Mouse (Mus musculus): ENCODE results near the gene Ivl.

Gene Ivl

GRCm38 (mm10) chr3:92573449-92574041 lies at the start of gene Ivl:
Gene Ivl (minus strand): TSS chr3:92573735.
- in situ Hi-C loops (cut with MboI; ENCODE audit: low pct_unique_long_range_greater_than_20kb in 1 of 2, low sequenced_read_pairs in 2 of 2, unreplicated experiment in 1 of 2) = no loop called here

- in situ Hi-C loops (cut with MboI; ENCODE audit: low pct_unique_long_range_greater_than_20kb in 1 of 2, low sequenced_read_pairs in 2 of 2, unreplicated experiment in 1 of 2) = no loop called here
Observed at GRCm38 (mm10) chr3:92621560-92621959, 48.0 kb upstream of the Ivl start, which contains the start of gene Lce6a. Gene Lce6a (minus strand): TSS chr3:92621660.

GRCm38 (mm10) chr3:92609804-92610203 lies 36.3 kb upstream of the Ivl start:
- in situ Hi-C loops (cut with MboI; ENCODE audit: low pct_unique_long_range_greater_than_20kb in 1 of 2, low sequenced_read_pairs in 2 of 2, unreplicated experiment in 1 of 2) = no loop called here

GRCm38 (mm10) chr3:92607392-92607791 lies 33.9 kb upstream of the Ivl start, which contains the start of gene 2210017I01Rik:
Gene 2210017I01Rik (minus strand): TSS chr3:92607492.
- in situ Hi-C loops (cut with MboI; ENCODE audit: low pct_unique_long_range_greater_than_20kb in 1 of 2, low sequenced_read_pairs in 2 of 2, unreplicated experiment in 1 of 2) = no loop called here

GRCm38 (mm10) chr3:92602169-92602568 lies 28.6 kb upstream of the Ivl start:
- in situ Hi-C loops (cut with MboI; ENCODE audit: low pct_unique_long_range_greater_than_20kb in 1 of 2, low sequenced_read_pairs in 2 of 2, unreplicated experiment in 1 of 2) = no loop called here

- in situ Hi-C loops (cut with MboI; ENCODE audit: low pct_unique_long_range_greater_than_20kb in 1 of 2, low sequenced_read_pairs in 2 of 2, unreplicated experiment in 1 of 2) = no loop called here
Observed at GRCm38 (mm10) chr3:92600456-92600855, 26.9 kb upstream of the Ivl start.

- in situ Hi-C loops (cut with MboI; ENCODE audit: low pct_unique_long_range_greater_than_20kb in 1 of 2, low sequenced_read_pairs in 2 of 2, unreplicated experiment in 1 of 2) = no loop called here
Observed at GRCm38 (mm10) chr3:92599973-92600372, 26.4 kb upstream of the Ivl start.

GRCm38 (mm10) chr3:92598429-92598828 lies 24.9 kb upstream of the Ivl start:
- in situ Hi-C loops (cut with MboI; ENCODE audit: low pct_unique_long_range_greater_than_20kb in 1 of 2, low sequenced_read_pairs in 2 of 2, unreplicated experiment in 1 of 2) = no loop called here

- in situ Hi-C loops (cut with MboI; ENCODE audit: low pct_unique_long_range_greater_than_20kb in 1 of 2, low sequenced_read_pairs in 2 of 2, unreplicated experiment in 1 of 2) = no loop called here
Observed at GRCm38 (mm10) chr3:92588858-92589257, 15.3 kb upstream of the Ivl start, which contains the start of gene Smcp. Gene Smcp (minus strand): TSS chr3:92588997.

GRCm38 (mm10) chr3:92587190-92587589 lies 13.7 kb upstream of the Ivl start:
- in situ Hi-C loops (cut with MboI; ENCODE audit: low pct_unique_long_range_greater_than_20kb in 1 of 2, low sequenced_read_pairs in 2 of 2, unreplicated experiment in 1 of 2) = no loop called here

GRCm38 (mm10) chr3:92585055-92585454 lies 11.5 kb upstream of the Ivl start:
- in situ Hi-C loops (cut with MboI; ENCODE audit: low pct_unique_long_range_greater_than_20kb in 1 of 2, low sequenced_read_pairs in 2 of 2, unreplicated experiment in 1 of 2) = no loop called here

GRCm38 (mm10) chr3:92583164-92583826 lies 9.8 kb upstream of the Ivl start:
- in situ Hi-C loops (cut with MboI; ENCODE audit: low pct_unique_long_range_greater_than_20kb in 1 of 2, low sequenced_read_pairs in 2 of 2, unreplicated experiment in 1 of 2) = no loop called here

GRCm38 (mm10) chr3:92579508-92579907 lies 6.0 kb upstream of the Ivl start:
- in situ Hi-C loops (cut with MboI; ENCODE audit: low pct_unique_long_range_greater_than_20kb in 1 of 2, low sequenced_read_pairs in 2 of 2, unreplicated experiment in 1 of 2) = no loop called here

- in situ Hi-C loops (cut with MboI; ENCODE audit: low pct_unique_long_range_greater_than_20kb in 1 of 2, low sequenced_read_pairs in 2 of 2, unreplicated experiment in 1 of 2) = no loop called here
Observed at GRCm38 (mm10) chr3:92578652-92579413, 5.3 kb upstream of the Ivl start.

- in situ Hi-C loops (cut with MboI; ENCODE audit: low pct_unique_long_range_greater_than_20kb in 1 of 2, low sequenced_read_pairs in 2 of 2, unreplicated experiment in 1 of 2) = no loop called here
Observed at GRCm38 (mm10) chr3:92572514-92573155, 900 bp downstream of the Ivl start.

- in situ Hi-C loops (cut with MboI; ENCODE audit: low pct_unique_long_range_greater_than_20kb in 1 of 2, low sequenced_read_pairs in 2 of 2, unreplicated experiment in 1 of 2) = no loop called here
Observed at GRCm38 (mm10) chr3:92568752-92569151, 4.8 kb downstream of the Ivl start.

- in situ Hi-C loops (cut with MboI; ENCODE audit: low pct_unique_long_range_greater_than_20kb in 1 of 2, low sequenced_read_pairs in 2 of 2, unreplicated experiment in 1 of 2) = no loop called here
Observed at GRCm38 (mm10) chr3:92565418-92565817, 8.1 kb downstream of the Ivl start.

GRCm38 (mm10) chr3:92534411-92534810 lies 39.1 kb downstream of the Ivl start, which contains the start of gene 2310046K23Rik:
Gene 2310046K23Rik (minus strand): TSS chr3:92534511.
- in situ Hi-C loops (cut with MboI; ENCODE audit: low pct_unique_long_range_greater_than_20kb in 1 of 2, low sequenced_read_pairs in 2 of 2, unreplicated experiment in 1 of 2) = no loop called here
